Mouse (Mus musculus): ENCODE data around the gene Zmat5.

The Zmat5 gene

DNA sequence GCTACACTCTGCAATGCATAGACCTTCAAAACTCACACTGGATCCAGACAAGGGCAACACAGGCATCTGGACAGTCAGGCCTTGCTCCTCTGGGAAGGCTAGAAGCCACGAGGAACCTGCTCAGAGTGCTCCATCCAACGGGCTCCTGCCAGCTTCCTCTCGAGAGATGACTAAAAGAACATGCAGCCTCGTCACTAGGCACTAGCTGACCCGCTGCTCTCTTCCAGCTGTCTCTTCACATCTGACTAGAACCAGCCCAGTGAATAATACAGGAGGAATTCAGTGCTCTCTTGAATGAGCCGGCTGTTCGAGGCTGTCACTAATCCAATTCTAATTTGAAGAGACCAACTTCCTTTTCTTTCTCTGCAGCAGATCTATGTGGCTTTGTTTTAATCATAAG, 67.3 kb downstream of the Zmat5 start:
- ATAC-seq (ENCODE audit: low TSS enrichment): no peak

- no peak for ATAC-seq (ENCODE audit: low TSS enrichment)
These were observed 68.4 kb downstream of the Zmat5 start for GRCm38 (mm10) chr11:4772925-4773324.

GRCm38 (mm10) chr11:4780927-4781326, 76.4 kb downstream of the Zmat5 start:
- ATAC-seq (ENCODE audit: low TSS enrichment): no peak

GRCm38 (mm10) chr11:4783116-4783515, 78.6 kb downstream of the Zmat5 start:
- no peak for ATAC-seq (ENCODE audit: low TSS enrichment)

DNA sequence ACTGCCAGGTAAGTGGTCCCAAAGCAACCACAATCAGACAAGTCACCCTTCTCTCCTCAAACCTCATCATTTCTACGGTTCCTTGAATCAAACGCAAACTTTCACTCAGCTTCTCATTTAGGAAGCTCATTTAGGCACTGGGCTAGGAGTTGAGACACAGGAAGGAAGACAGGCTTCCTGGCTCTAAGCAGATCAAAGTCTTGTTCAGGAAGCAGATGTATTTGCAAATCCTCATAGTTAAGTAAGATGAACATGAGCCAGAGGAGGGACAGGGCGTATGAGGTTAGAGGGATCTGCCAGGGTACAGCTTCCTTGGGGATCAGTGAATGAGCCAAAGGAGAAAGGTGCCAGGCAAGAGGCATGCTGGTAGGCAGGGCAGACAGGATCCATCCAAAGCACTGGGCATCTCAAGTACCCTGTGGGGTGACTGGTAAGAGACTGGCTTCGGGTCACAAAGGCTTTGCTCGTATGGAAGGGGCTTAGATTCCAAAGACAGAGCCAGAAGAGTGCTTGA, 80.2 kb downstream of the Zmat5 start:
- ATAC-seq (ENCODE audit: low TSS enrichment): no peak
